Mouse (Mus musculus) neural tube, embryonic 10.5 days (tissue): ENCODE data around the gene Uba7.

ENCODE experiments used
- DNase-seq: peaks from one replicate; pipeline ENCODE4 v3.0.0-alpha.2; 2017; ENCODE audit warnings: low spot score; ENCODE audit errors: extremely low spot score

Gene Uba7

DNA sequence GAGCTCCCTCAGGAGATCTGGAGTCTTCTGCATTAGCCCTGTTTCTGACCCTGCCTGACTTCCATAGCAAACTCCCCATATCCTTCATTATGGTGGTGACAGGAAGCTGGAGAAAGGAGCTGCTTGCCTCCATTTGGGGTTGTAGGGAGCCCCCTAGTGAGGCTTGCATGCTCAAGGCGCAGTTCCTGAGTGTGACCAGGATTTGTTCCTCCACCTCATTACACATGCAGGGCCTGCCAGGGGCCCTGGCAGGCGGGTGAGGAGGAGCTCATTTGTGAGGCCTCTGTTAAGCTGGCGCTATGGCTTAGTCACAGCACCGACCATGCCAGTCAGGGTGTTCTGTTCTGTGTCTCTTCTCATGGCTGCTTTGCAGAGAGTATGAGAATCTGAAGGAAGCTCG is 13.4 kb upstream of the Uba7 start:
- DNase-seq: no peak

GRCm38 (mm10) chr9:107962916-107963315 is 12.4 kb upstream of the Uba7 start:
- DNase-seq: no peak

DNA sequence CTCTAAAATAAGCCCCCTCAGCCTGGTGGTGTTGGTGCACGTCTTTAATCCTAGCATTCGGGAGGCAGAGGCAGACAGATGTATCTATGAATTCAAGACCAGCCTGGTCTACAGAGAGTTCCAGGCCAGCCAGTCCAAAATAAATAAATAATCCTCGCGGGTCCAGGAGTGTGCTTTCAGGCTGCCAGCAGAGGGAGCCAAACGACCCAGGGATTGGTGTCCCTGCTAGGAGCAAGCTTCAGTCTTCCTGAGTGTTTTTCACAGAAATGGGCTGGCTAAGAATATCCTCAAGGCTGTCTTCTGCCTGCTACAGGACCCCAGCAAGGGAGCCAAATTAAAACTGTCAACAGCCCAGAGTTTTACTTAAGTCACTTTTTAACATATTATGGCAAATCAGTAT is 11.6 kb upstream of the Uba7 start:
- DNase-seq: peak; percentile 87

- DNase-seq: no peak
These were observed 10.6 kb upstream of the Uba7 start for GRCm38 (mm10) chr9:107964681-107965080.

- no peak for DNase-seq
These were observed 8.6 kb upstream of the Uba7 start for GRCm38 (mm10) chr9:107966676-107967075.

DNA sequence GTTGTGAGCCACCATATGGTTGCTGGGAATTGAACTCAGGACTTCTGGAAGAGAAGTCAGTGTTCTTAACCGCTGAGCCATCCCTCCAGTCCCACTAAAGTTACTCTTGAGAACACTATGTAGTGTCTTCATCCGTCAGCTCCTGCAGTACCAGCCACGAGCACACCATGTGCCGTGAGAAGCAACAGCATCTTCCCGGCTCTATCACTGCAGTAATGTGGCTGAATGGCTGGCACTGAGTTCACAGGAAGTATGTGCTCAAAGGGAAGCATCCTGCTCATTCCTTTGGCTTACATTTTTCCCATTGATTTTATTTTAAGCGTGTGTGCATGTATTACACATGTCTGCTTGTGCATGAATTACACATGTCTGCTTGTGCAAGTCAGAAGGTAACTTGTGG is 7.9 kb upstream of the Uba7 start:
- DNase-seq: no peak

DNA sequence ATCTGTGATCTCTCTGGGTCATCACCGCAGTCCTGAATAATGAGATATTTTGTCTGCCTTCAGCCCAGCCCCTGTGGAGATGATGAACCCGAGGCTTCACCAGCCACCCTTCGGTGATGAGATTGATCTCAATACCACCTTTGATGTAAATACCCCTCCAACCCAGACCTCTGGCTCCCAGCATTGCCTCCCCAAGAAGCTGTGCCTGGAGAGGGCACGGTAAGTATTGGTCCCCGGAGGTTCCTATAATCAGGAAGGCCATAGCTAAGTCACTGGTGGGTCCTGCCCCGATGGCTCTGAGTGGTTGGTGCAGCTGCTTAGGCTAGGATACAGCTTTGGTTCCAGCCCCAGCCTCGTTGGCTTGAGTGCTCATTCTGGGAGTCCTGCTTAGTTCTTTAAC is 6.8 kb upstream of the Uba7 start:
- no peak for DNase-seq

DNA sequence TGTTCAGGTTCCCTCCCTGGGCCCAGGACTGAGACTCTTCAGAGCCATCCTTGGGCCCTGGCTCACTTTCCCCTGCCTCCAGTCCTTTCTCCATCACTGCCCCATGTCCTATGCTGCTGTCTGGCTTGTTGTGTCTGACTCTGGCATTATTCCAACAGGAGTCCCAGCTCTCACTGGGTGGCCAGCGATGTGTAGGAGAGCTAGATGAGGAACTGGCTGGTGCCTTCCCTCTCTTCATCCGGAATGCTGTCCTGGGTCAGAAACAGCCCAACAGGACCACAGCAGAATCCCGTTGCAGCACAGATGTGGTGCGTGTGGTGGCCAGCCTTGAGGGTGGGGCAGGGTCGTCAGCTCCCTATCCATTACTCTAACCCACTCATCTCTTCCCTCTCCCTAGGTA is 5.0 kb upstream of the Uba7 start:
- DNase-seq: no peak

GRCm38 (mm10) chr9:107971690-107972541 is 3.4 kb upstream of the Uba7 start:
- DNase-seq: no peak

- no peak for DNase-seq
These were observed 674 bp upstream of the Uba7 start for GRCm38 (mm10) chr9:107974491-107975171.

DNA sequence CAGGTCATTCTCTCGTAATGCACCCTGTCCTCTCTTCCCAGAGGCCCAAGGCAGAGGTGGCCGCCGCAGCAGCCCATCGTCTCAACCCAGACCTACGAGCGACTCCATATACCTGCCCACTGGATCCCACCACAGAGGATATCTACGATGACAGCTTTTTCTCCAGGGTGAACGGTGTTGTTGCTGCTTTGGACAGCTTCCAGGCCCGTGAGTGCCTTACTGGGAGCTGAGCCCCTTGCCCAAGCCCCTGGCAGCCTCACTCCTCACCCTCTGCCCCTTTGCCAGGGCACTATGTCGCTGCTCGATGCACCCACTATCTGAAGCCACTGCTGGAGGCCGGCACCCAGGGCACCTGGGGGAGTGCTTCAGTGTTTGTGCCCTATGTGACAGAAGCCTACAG is 3.5 kb downstream of the Uba7 start:
- DNase-seq: no peak

DNA sequence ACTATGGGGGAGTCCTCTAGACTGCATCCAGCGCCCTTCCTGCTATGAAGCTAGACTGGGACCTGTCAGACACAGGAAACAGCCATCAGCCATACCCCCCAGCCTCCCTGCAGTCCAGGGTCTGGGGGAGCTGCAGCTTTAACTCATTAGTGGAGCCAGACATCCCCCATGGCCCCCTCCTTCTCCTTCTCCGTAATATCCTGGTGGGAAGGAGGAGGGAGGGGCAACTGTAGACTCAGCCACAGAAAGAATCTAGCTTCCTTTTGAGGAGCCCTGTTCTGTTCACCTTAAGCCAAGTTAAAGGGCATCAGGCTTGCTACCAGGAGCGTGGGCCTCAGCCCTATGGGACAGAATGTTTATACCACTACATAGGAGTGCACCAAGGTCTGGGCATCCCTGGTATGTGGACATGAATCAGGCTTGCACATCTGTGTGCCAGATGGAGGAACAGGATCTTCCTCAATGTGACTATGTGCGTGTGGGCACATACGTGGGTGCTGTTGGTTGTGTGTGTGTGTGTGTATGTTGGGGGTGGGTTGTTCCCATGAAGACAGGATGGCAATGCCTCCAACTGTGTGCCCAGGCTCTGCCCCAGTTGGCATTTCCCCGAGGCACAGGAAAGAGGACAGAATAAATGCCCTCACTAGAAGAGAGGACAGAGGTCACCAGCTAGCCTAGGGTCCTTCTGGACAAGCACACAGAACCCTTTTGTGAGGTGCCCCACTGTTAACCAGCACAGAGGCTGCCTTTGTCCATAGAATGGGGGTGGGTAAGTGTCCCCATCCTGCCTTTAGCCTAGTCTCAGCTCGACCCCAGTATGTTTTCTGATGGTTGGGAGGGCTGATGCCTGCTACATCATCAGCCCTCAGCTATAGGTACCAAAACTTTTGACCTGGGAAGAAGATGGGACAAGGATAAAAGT is 6.6 kb downstream of the Uba7 start:
- DNase-seq: peak; percentile 73

- peak; percentile 72 for DNase-seq
These were observed 7.5 kb downstream of the Uba7 start, which contains the start of gene Gm20661 for GRCm38 (mm10) chr9:107982681-107983346. TSS of gene Gm20661 (plus strand) at chr9:107983058.

GRCm38 (mm10) chr9:107983421-107983890 is 8.2 kb downstream of the Uba7 start:
- DNase-seq: peak; percentile 70

DNA sequence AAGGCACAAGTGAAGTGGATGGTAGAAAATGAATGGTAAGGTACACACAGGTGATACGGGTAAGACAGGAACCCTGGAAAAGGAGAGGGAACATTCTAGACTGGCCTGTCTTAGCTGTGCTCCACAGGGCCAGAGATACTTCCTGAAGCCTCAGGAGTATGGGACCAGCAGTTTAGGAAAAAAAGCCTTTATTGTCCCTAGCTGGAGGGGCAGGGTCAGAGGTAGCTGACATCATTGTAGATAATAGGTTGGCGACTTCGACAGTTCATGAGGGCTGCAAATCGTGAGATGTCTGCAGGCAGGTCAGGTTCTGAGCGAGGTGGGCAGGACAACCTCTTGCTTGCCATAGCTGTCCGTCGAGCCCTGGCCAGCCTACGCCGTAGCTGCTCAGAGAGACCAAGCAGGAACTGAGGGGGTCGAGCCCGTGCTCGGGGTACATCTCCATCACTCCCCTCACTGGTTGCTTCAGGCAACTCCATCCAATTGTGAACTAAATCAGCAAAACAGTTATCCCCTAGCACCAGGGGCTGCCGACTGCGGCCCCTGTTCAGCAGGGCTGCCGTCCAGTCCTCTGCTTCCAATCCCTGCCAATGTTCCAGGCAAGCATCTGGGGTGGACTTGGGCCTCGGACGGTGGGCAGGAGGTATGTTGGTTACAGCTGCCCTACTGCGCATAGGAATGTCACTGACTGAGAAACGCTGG is 8.9 kb downstream of the Uba7 start:
- DNase-seq: no peak

GRCm38 (mm10) chr9:107984754-107985055 is 9.4 kb downstream of the Uba7 start:
- DNase-seq: no peak

DNA sequence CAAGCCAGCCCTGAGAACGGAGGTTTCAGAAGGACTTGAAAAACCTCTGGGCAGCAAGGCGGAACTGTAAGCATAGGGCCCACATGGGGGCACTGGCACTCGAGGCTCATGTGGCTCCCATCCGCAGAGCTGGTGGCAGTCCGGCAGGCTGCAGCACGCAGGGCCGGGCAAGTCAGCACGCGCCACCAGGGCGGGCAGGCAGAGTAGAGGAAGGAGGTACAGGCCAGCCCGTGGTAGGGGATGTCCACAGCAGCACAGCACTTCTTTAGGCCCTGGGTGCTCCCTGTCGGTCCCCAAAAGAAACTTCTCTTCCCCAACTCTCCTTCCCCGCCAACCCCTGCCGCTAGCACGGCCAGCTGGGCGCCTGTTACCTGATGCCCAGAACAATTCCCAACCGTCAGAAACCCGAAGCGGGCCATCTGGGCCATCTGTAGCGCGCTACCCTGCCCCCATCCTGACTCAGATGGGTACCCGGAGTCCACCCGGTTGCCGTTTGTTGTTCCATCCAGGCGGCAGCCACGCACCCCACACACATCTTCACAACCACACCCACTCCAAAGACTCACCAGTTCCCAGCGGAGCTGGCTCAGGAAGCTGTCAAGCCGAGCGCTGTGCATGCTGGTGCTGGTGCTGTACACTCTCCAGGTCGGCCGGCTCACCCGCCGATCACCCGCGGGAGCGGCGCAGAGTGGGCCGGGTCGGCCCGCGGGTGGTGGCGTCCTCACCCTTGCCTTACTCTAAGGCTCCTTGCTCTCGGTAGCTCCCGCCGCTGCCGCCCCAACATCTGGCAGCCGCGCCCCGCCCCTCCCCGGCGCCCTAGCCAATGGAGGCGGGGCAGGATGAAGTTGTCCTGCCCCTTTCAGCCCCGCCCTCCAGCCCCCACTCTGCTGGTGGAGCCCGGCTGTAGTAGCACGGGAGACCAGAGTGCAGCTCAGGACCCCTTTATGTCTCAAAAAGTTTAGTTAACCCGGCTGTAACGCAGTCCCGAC is 10.1 kb downstream of the Uba7 start, which contains the start of gene Inka1:
Inka1 (minus strand) TSS at position 749 of the 989 bp plus-strand sequence.
- peak; percentile 90 for DNase-seq

- peak; percentile 85 for DNase-seq
These were observed 11.1 kb downstream of the Uba7 start for GRCm38 (mm10) chr9:107986376-107986775.

GRCm38 (mm10) chr9:107987950-107988349 is 12.6 kb downstream of the Uba7 start:
- DNase-seq: no peak
